Mouse (Mus musculus): ENCODE data around the gene Epb41. TPM values are rescaled to one million over a fixed set of nuclear protein-coding genes. Genes with fewer than 3 reads are reported as not detected.
A peak's percentile ranks its signal among the peaks of the same experiment; 100 is the strongest.

Gene Epb41
- total and polyA plus RNA-seq, 2 experiments from 2014 or later, result 29.4 to 77.1 TPM

- no peak for TF ChIP-seq CTCF (IDR thresholded peaks at IDR 0.05)
- Histone ChIP-seq H3K4me1 (ENCODE audit: insufficient read depth, low read length) (0 out of 2 replicates have a peak, but pooled peaks cover 2% of the 10 kb centered on the region), H3K27ac (ENCODE audit: low read depth, low read length) (no peak overlapping the region), H3K27me3 (ENCODE audit: insufficient read depth, low read length) (no peaks in the 10 kb centered on the region), H3K4me3 (ENCODE audit: low read depth, low read length) (no peak overlapping the region), H3K9ac (replicated peaks; ENCODE audit: low read length, poor library complexity, severe bottlenecking) (no peak overlapping the region), H3K4me2 (ENCODE audit: low read depth, low read length, poor library complexity, severe bottlenecking) (no peak overlapping the region), H3K9me3 (ENCODE audit: low read length) (no peaks in the 10 kb centered on the region), H3K36me3 (ENCODE audit: insufficient read depth, low read length) (no peaks in the 10 kb centered on the region)
- no peak for DNase-seq (ENCODE audit: low spot score)
- no peak for ATAC-seq (ENCODE audit: low FRiP score)
- 72% methylated on average over 7 of the region's 7 CpGs for WGBS
These were observed 2.3 kb upstream of the Epb41 start for GRCm38 (mm10) chr4:132077445-132077844.

GRCm38 (mm10) chr4:132076480-132077405 is 1.6 kb upstream of the Epb41 start:
- 0 out of 2 replicates have a peak, but pooled peaks cover 2% of the 10 kb centered on the region for H3K4me1 ChIP-seq (ENCODE audit: insufficient read depth, low read length)
- 26% methylated on average over 20 of the region's 20 CpGs for WGBS
- no peaks in the 10 kb centered on the region for H3K27me3 ChIP-seq (ENCODE audit: insufficient read depth, low read length)
- no peak overlapping the region for H3K4me3 ChIP-seq (ENCODE audit: low read depth, low read length)
- H3K27ac ChIP-seq (ENCODE audit: low read depth, low read length), result no peak overlapping the region
- no peaks in the 10 kb centered on the region for H3K36me3 ChIP-seq (ENCODE audit: insufficient read depth, low read length)
- H3K4me2 ChIP-seq (ENCODE audit: low read depth, low read length, poor library complexity, severe bottlenecking), result no peak overlapping the region
- no peak overlapping the region for H3K9ac ChIP-seq (replicated peaks; ENCODE audit: low read length, poor library complexity, severe bottlenecking)
- no peaks in the 10 kb centered on the region for H3K9me3 ChIP-seq (ENCODE audit: low read length)
- no peak for TF ChIP-seq CTCF (IDR thresholded peaks at IDR 0.05)
- no peak for ATAC-seq (ENCODE audit: low FRiP score)
- peak; percentile 5 for DNase-seq (ENCODE audit: low spot score)

- Histone ChIP-seq H3K9me3 (ENCODE audit: low read length) (no peaks in the 10 kb centered on the region), H3K27ac (ENCODE audit: low read depth, low read length) (no peak overlapping the region), H3K4me3 (ENCODE audit: low read depth, low read length) (no peak overlapping the region), H3K4me1 (ENCODE audit: insufficient read depth, low read length) (0 out of 2 replicates have a peak, but pooled peaks cover 2% of the 10 kb centered on the region), H3K4me2 (ENCODE audit: low read depth, low read length, poor library complexity, severe bottlenecking) (no peak overlapping the region; the same call in 1 of the 2 replicates), H3K36me3 (ENCODE audit: insufficient read depth, low read length) (no peaks in the 10 kb centered on the region), H3K9ac (replicated peaks; ENCODE audit: low read length, poor library complexity, severe bottlenecking) (no peak overlapping the region), H3K27me3 (ENCODE audit: insufficient read depth, low read length) (no peaks in the 10 kb centered on the region)
- WGBS, result 27% methylated on average over 1 of the region's 1 CpGs
- TF ChIP-seq CTCF (IDR thresholded peaks at IDR 0.05), result no peak
- no peak for DNase-seq (ENCODE audit: low spot score)
- ATAC-seq (ENCODE audit: low FRiP score), result no peak
These were observed 675 bp upstream of the Epb41 start for GRCm38 (mm10) chr4:132075796-132076195.

- no peak for TF ChIP-seq CTCF (IDR thresholded peaks at IDR 0.05)
- H3K9me3 ChIP-seq (ENCODE audit: low read length), result no peaks in the 10 kb centered on the region
- peak within 1 kb of the TSS; percentile 100 for H3K4me2 ChIP-seq (ENCODE audit: low read depth, low read length, poor library complexity, severe bottlenecking)
- no peaks in the 10 kb centered on the region for H3K27me3 ChIP-seq (ENCODE audit: insufficient read depth, low read length)
- H3K36me3 ChIP-seq (ENCODE audit: insufficient read depth, low read length), result no peaks in the 10 kb centered on the region
- 0 out of 2 replicates have a peak, but pooled peaks cover 2% of the 10 kb centered on the region for H3K4me1 ChIP-seq (ENCODE audit: insufficient read depth, low read length)
- no peak for DNase-seq (ENCODE audit: low spot score)
- no peak within 1 kb of the TSS for H3K27ac ChIP-seq (ENCODE audit: low read depth, low read length)
- WGBS, result under 1% methylated on average over 41 of the region's 42 CpGs
- peak within 1 kb of the TSS; percentile 54 for H3K9ac ChIP-seq (replicated peaks; ENCODE audit: low read length, poor library complexity, severe bottlenecking)
- 0 out of 2 replicates have a peak, but pooled peaks have one; percentile 9 for ATAC-seq (ENCODE audit: low FRiP score)
- peak within 1 kb of the TSS; percentile 62 for H3K4me3 ChIP-seq (ENCODE audit: low read depth, low read length)
These were observed 816 bp downstream of the Epb41 start, which contains the start of gene Gm10300 for GRCm38 (mm10) chr4:132074077-132074932. TSS of gene Gm10300 (plus strand) at chr4:132074697.

- no peak overlapping the region for H3K9ac ChIP-seq (replicated peaks; ENCODE audit: low read length, poor library complexity, severe bottlenecking)
- H3K36me3 ChIP-seq (ENCODE audit: insufficient read depth, low read length), result no peaks in the 10 kb centered on the region
- 0 out of 2 replicates have a peak, but pooled peaks cover 2% of the 10 kb centered on the region for H3K4me1 ChIP-seq (ENCODE audit: insufficient read depth, low read length)
- no peaks in the 10 kb centered on the region for H3K27me3 ChIP-seq (ENCODE audit: insufficient read depth, low read length)
- no peak overlapping the region for H3K4me3 ChIP-seq (ENCODE audit: low read depth, low read length)
- no peak overlapping the region for H3K27ac ChIP-seq (ENCODE audit: low read depth, low read length)
- WGBS, result 70% methylated on average over 6 of the region's 6 CpGs
- no peak for TF ChIP-seq CTCF (IDR thresholded peaks at IDR 0.05)
- ATAC-seq (ENCODE audit: low FRiP score), result no peak
- no peak overlapping the region for H3K4me2 ChIP-seq (ENCODE audit: low read depth, low read length, poor library complexity, severe bottlenecking)
- no peak for DNase-seq (ENCODE audit: low spot score)
- no peaks in the 10 kb centered on the region for H3K9me3 ChIP-seq (ENCODE audit: low read length)
These were observed 2.2 kb downstream of the Epb41 start for GRCm38 (mm10) chr4:132072946-132073345.
